Mouse (Mus musculus) layer of hippocampus, adult 9-11 months (tissue): Measurements from ENCODE around the gene Olfr784.
"Not testable (repeated sequence)": the region's sequence is repeated elsewhere in the genome, so short reads cannot be mapped to it uniquely, and the experiment has no call there.

ENCODE experiments used
- DNase-seq: peaks from one replicate; pipeline ENCODE4 v3.0.0; 2022

Gene Olfr784

DNA sequence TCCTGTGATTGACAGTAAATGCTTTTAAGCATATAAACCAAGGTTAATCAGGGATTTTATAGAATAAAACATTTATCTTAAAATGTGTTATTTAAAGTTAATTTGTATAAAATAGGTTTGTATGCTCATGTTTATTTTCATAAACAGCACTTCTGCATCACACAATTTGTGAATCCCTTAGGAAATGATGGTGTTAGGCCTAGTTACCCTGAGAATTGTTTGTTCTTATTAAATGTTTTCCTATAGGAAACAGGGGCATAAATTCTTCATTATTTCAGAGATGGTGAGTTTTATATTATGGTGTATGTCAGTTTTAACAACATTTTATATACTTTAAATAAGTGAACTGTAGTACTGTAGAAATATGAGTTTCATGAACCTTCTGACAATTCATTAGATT is at the start of gene Olfr784:
Gene Olfr784 (plus strand): TSS at position 301 of the 400 bp plus-strand sequence.
- DNase-seq, result no peak

DNA sequence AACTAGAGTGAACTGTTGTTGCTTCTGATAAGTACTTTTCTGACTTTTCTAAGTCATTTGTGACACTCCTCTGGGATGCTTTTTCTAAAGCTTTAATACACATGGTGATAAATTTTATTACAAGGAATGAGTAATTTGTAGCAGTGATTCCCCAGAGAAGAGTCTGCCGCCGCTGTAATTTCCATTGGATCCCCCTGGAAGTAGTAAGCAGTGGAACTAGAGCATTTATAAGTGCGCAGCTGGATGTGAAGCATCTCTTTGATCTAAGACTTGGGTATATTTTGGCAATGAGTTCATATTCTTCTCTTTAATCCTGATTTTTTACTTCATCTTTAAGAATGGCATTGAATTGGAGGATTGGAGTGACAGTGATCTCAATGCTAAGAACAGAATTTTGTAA is 35.3 kb upstream of the Olfr784 start, which contains the start of gene Olfr782:
Gene Olfr782 (plus strand): TSS at position 301 of the 400 bp plus-strand sequence.
- DNase-seq, result no peak

DNA sequence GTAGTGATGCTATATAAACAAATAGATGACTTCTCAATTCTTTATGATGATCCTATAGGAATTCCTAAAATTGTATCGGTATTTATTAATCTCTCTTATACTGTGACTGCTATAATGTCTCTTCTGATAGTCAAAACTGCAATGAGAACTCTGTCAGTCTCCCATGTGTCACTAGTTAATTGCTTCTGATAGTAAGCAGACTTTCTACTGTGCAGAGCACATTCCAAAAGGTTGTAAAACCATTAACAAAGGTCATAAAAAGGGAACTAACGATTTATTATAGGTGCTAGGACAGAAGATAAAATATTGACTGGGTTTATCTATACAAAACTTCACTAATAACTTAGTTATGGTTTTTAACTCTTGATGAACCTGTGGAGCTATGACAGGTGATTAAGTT is 31.4 kb upstream of the Olfr784 start:
- DNase-seq, result not testable (repeated sequence)

DNA sequence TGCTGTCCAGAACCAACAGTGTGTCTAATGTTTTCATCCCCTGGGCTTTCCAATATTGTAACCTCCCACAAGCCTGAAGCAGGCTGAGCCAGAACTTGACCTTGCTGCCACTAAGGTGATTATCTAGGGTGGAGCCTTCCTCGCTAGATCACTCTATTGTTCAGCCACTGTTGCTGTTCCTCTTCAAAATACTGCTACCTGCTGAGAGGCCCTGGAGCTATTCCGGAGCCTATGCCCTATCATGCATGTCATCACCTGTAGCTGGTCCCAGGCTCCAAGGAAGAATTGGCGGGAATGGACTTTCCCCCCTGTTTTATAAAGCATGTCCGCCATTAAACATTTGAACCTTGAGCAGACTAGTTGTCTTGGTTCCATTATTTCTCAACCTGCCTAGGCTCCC is 27.4 kb upstream of the Olfr784 start:
- DNase-seq, result not testable (repeated sequence)

DNA sequence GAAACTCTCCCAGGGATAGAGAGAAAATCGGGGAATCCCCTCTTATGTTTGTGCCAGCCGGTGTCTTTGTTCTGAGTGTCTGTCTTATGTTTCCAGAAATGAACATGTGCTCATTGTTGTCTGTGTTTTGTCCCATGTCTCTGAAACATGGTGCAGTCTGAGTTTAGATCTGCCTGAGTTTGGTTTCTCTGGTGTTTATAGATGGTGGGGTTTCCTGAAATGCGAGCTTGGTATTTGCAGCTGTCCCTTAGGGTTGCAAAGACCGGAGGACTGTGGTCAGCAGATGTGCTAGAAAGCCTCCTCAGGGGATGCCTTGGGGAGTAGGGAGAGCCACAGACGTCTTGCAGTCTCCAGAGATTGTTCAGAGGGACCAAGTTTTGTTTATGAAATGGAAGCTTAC is 26.6 kb upstream of the Olfr784 start:
- peak; percentile 18 for DNase-seq

DNA sequence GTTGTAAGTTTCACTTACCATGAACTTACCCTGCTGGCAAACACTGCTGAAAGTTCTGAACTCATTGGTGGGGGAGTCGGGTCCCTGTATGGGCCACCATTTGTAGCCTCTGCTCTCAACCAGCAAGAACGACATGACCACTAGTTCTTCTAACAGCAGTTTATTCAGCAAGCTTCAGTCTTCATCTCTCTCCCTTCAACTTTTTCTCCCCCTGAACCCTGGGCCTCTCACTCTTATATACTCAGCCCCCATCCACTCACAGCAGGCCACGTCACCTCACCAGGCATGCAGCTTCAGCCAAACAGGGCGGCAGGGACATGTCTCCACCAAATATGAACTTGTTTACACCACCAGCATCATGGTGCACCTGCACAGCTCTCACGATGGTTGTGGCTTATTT is 9.8 kb upstream of the Olfr784 start:
- not testable (repeated sequence) for DNase-seq

DNA sequence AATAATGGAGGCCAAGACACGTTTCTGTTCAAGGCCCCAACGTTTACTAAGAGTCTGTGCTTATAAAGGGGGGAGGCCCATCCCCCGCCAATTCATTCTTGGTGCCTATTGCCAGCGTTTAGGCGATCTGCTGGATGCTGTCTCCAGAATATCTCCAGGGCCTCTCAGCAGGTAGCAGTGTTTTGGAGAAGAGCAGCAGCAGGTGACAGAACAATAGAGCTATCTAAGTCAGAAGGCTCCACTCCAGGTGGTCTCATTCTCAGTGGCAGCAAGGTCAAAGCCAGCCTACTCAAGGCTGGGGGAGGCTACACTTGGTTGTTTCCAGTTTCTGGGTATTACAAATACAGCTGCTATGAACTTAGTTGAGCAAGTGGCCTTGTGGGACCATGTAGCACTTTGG is 17.0 kb downstream of the Olfr784 start:
- DNase-seq, result no peak

DNA sequence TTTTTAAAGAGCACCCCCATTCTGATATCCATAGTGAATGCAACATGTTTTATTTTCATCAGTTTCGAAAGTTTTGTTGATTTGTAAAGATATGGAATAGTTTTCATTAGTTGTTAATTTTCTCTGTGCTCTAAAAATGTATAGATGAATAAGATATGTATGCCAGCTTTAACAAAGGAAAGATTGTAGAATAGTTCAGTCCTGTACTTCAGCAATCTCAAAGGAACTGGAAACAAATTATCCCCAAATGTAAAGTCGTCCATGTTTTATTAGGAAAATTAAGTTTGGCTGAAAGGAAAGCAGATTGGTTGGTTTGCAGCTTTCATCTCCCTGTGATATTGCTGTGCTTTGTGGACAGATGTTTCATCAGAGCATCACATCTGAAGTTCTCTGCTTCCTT is 21.2 kb downstream of the Olfr784 start, which contains the start of gene Olfr785:
Gene Olfr785 (plus strand): TSS at position 301 of the 400 bp plus-strand sequence.
- no peak for DNase-seq

DNA sequence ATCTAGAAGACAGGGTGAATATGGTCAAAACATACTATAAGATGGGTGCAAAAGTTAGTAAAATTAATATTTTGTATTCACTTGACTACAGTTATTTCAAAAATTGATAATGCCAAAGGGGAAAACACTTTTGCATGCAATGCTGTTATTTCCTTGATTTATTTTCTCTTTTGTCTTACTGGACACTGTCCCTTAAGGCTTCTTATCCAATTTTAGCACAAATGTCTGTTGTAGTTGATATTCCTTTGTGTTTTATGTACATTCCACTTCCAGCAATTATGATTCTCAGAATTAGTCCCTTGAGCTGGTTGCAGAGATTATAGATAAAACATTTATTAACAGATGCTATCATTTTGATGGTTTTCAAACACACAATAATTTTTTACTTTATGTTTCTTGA is 43.1 kb downstream of the Olfr784 start, which contains the start of gene Olfr786:
Gene Olfr786 (plus strand): TSS at position 301 of the 400 bp plus-strand sequence.
- DNase-seq, result no peak
